ENCODE assay signal across 13 mouse cellular contexts in genomic region chr19:57357244-57357643, GRCm38 (mm10). TPM values are rescaled to one million over a fixed set of nuclear protein-coding genes. Genes with fewer than 3 reads are reported as not detected.
A peak's percentile ranks its signal among the peaks of the same experiment; 100 is the strongest.
DNase-seq lines count a peak whose midpoint lies in the region; ATAC-seq lines count a peak whose summit lies in the region.
"Had no signal": no experiment of that assay in that cellular context is flagged by ENCODE, and none has a peak within 500 bp of the region (broad histone marks: within the 10 kb centered on the region; RNA-seq: fewer than 3 reads in every experiment).

No protein-coding gene starts in this region.

- no peaks in the 10 kb centered on the region for H3K27me3 ChIP-seq in heart, embryonic 15.5 days
- no peaks in the 10 kb centered on the region for H3K27me3 ChIP-seq in hindbrain, embryonic 16.5 days (replicated peaks; ENCODE audit: control insufficient read depth, insufficient read depth, low read length)
- H3K27me3 ChIP-seq: embryonic facial prominence, embryonic 12.5 days; hindbrain, embryonic 13.5 days had no signal

- H3K4me3 ChIP-seq in heart, embryonic 15.5 days, result no peak overlapping the region
- H3K4me3 ChIP-seq in hindbrain, embryonic 16.5 days (ENCODE audit: low read length), result no peak overlapping the region
- H3K4me3 ChIP-seq: embryonic facial prominence, embryonic 12.5 days; hindbrain, embryonic 13.5 days had no signal

- 84% methylated on average over 6 of the region's 6 CpGs for WGBS in heart, embryonic 15.5 days
- WGBS in hindbrain, embryonic 16.5 days, result 87% methylated on average over 6 of the region's 6 CpGs

- H3K9ac ChIP-seq in heart, embryonic 15.5 days, result no peak overlapping the region
- H3K9ac ChIP-seq in hindbrain, embryonic 16.5 days (ENCODE audit: low read depth, low read length), result no peak overlapping the region
- H3K9ac ChIP-seq: embryonic facial prominence, embryonic 12.5 days; hindbrain, embryonic 13.5 days had no signal

- no peaks in the 10 kb centered on the region for H3K9me3 ChIP-seq in heart, embryonic 15.5 days (replicated peaks)
- H3K9me3 ChIP-seq in hindbrain, embryonic 16.5 days (ENCODE audit: control insufficient read depth, low read length), result no peaks in the 10 kb centered on the region
- H3K9me3 ChIP-seq: embryonic facial prominence, embryonic 12.5 days; hindbrain, embryonic 13.5 days had no signal

- no peak for DNase-seq in heart, adult 11 months
- peak; percentile 33 for DNase-seq in thymus, postnatal 14 days
- no peak for DNase-seq in thymus, postnatal 10 days (ENCODE audit: low spot score in 2 of 2)
- DNase-seq in induced T-regulatory cell, adult 2 months (ENCODE audit: low read depth), result peak; percentile 64
- DNase-seq: cerebellum, adult 11-12 months; kidney, adult 2 months; left cerebral cortex, postnatal 4 days; lung, adult 2 months had no signal

- peak overlapping the region; percentile 21; the same call in 1 of the 2 replicates for H3K27ac ChIP-seq in heart, embryonic 15.5 days
- H3K27ac ChIP-seq in hindbrain, embryonic 16.5 days (ENCODE audit: low read depth, low read length), result no peak overlapping the region
- H3K27ac ChIP-seq: hindbrain, embryonic 13.5 days had no signal

- peaks cover 42% of the 10 kb centered on the region for H3K4me1 ChIP-seq in heart, embryonic 15.5 days (replicated peaks)
- peaks cover 11% of the 10 kb centered on the region for H3K4me1 ChIP-seq in hindbrain, embryonic 16.5 days (ENCODE audit: control insufficient read depth, insufficient read depth, low read depth, low read length)

- no peak overlapping the region for H3K4me2 ChIP-seq in heart, embryonic 15.5 days
- H3K4me2 ChIP-seq in hindbrain, embryonic 16.5 days (ENCODE audit: low read length), result no peak overlapping the region
- H3K4me2 ChIP-seq: embryonic facial prominence, embryonic 12.5 days; hindbrain, embryonic 13.5 days had no signal

- ATAC-seq in heart, embryonic 15.5 days (replicated peaks; ENCODE audit: insufficient number of reproducible peaks, insufficient read depth, low FRiP score, low read depth), result no peak
- ATAC-seq in hindbrain, embryonic 16.5 days, result no peak
- no peak for ATAC-seq in activated CD4-positive, CD25-positive, alpha-beta regulatory T cell, adult 4 months

- no peaks in the 10 kb centered on the region for H3K36me3 ChIP-seq in heart, embryonic 15.5 days
- no peaks in the 10 kb centered on the region for H3K36me3 ChIP-seq in hindbrain, embryonic 16.5 days (ENCODE audit: control insufficient read depth, insufficient read depth, low read length)
- H3K36me3 ChIP-seq: embryonic facial prominence, embryonic 12.5 days; hindbrain, embryonic 13.5 days had no signal

RNA-seq across cellular contexts. Expression of gene Fam160b1, which starts 3.2 kb away (rescaled TPM):
- polyA plus RNA-seq in heart, embryonic 15.5 days (2015; fragmentation: Nextera tagmentation; extraction: Ambion mirVana), result 9.4 and 11.1 TPM in 2 replicates
- polyA plus RNA-seq in hindbrain, embryonic 16.5 days (2015; fragmentation: Nextera tagmentation; extraction: Ambion mirVana), result 11.2 and 12.8 TPM in 2 replicates
- polyA plus RNA-seq in activated CD4-positive, CD25-positive, alpha-beta regulatory T cell, adult 4 months (2017; shearing (Covaris generic)), result 1 to 10 TPM; 8.3 to 9.0 TPM

RNA-seq across cellular contexts. Expression of gene Ablim1, which starts 42.5 kb away (rescaled TPM):
- polyA plus RNA-seq in heart, embryonic 15.5 days (2015; fragmentation: Nextera tagmentation; extraction: Ambion mirVana), result 56.2 and 63.8 TPM in 2 replicates
- 57.3 and 62.1 TPM in 2 replicates for polyA plus RNA-seq in hindbrain, embryonic 16.5 days (2015; fragmentation: Nextera tagmentation; extraction: Ambion mirVana)
- polyA plus RNA-seq in activated CD4-positive, CD25-positive, alpha-beta regulatory T cell, adult 4 months (2017; shearing (Covaris generic)), result 100 to 1,000 TPM; 268 to 273 TPM

Comparison
In these comparisons a context has a peak if more than half of its experiments do, and no peak if none do; other contexts are left out.
1. DNase-seq: peak in thymus, postnatal 14 days (single experiment) and induced T-regulatory cell, adult 2 months (single experiment); none in heart, adult 11 months (single experiment) and thymus, postnatal 10 days (0 of 2).